Mouse (Mus musculus) erythroblast, embryonic 14.5 days (primary cell): Measurements from ENCODE around the gene Tnp1. TPM values are rescaled to one million over a fixed set of nuclear protein-coding genes. Genes with fewer than 3 reads are reported as not detected.

ENCODE experiments used
- H3K27me3 ChIP-seq: 2 replicates; pipeline ENCODE4 v1.6.1; 2012; ENCODE audit warnings: inconsistent platforms; ENCODE audit not compliant: control insufficient read depth
- H3K36me3 ChIP-seq: 2 replicates; pipeline ENCODE4 v1.6.1; 2012; ENCODE audit warnings: mild to moderate bottlenecking, inconsistent platforms; ENCODE audit not compliant: control insufficient read depth
- H3K4me1 ChIP-seq: 2 replicates; pipeline ENCODE4 v1.6.1; 2012; ENCODE audit warnings: inconsistent platforms; ENCODE audit not compliant: control insufficient read depth
- H3K4me3 ChIP-seq: replicated peaks from 2 replicates; pipeline ENCODE3; 2012; ENCODE audit warnings: moderate library complexity, mild to moderate bottlenecking, inconsistent platforms
- H3K9me3 ChIP-seq: 2 replicates; pipeline ENCODE4 v1.6.1; 2012; ENCODE audit warnings: low read length, inconsistent platforms, mixed read lengths; ENCODE audit not compliant: control insufficient read depth
- GATA1 ChIP-seq: IDR thresholded peaks from 2 replicates; pipeline ENCODE4 v1.6.1; 2012; ENCODE audit warnings: low read length, inconsistent platforms, mixed read lengths
- TAL1 ChIP-seq: IDR thresholded peaks from 3 replicates; pipeline ENCODE4 v1.6.1; 2012; ENCODE audit warnings: low read length, inconsistent platforms, mixed read lengths
- polyA plus RNA-seq: library from polyadenylated mRNA; stranded (reverse); fragments of >175 nt; gene quantifications from 2 replicates; pipeline ENCODE4 v1.2.3, GENCODE M21; 2012

Tnp1 gene
- polyA plus RNA-seq, 1 experiment, result not detected

DNA sequence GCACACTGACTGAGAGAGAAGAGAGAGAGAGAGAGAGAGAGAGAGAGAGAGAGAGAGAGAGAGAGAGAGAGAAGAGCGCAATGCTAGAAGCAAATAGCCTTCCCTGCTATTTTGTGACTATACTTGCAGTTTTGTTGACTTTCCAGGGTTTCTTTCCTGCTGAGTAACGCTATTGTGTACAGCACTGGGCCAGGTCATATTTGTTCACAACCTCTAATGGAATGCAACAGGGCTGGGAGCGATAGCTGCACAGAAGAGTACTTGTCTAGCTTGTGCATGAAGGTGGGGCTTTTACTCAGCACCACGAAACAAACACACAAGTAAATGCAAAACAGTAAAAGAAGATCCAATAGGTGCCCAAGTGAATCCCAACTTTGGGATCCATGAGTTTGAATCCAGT lies 11.7 kb upstream of the Tnp1 start:
- Histone ChIP-seq H3K27me3 (peaks cover 5% of the 10 kb centered on the region), H3K36me3 (no peaks in the 10 kb centered on the region), H3K4me1 (peaks cover 36% of the 10 kb centered on the region), H3K9me3 (no peaks in the 10 kb centered on the region), H3K4me3 (no peak overlapping the region)
- TF ChIP-seq GATA1, result no peak
- TF ChIP-seq TAL1, result no peak

DNA sequence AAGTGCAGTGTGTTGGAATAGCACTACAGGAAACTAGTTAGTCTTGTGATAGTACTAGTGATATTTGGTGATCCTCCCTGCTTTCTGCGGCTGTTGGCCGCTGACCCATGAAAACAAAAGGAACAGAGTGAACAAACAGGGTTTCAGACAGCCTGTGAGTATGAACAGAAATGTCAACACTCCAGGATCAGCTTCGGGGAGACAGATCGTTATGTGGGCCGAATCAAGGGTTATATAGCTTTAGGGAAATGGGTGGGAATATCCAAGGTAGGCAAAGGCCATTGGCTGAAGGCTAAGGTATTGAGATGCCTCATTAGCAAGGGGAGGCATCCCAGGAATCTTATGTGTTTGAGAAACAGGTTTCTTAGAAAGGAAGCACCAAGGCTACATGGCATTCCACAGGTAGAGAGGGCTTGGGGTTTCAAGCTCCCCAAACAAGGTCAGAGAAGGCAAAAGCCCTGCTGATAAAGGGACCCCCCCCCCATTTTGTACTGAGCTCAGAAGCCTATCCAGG lies 11.1 kb upstream of the Tnp1 start:
- peaks cover 5% of the 10 kb centered on the region for H3K27me3 ChIP-seq
- TF ChIP-seq GATA1, result no peak
- no peak for TF ChIP-seq TAL1
- H3K36me3 ChIP-seq, result no peaks in the 10 kb centered on the region
- no peaks in the 10 kb centered on the region for H3K9me3 ChIP-seq
- peaks cover 36% of the 10 kb centered on the region for H3K4me1 ChIP-seq
- no peak overlapping the region for H3K4me3 ChIP-seq

DNA sequence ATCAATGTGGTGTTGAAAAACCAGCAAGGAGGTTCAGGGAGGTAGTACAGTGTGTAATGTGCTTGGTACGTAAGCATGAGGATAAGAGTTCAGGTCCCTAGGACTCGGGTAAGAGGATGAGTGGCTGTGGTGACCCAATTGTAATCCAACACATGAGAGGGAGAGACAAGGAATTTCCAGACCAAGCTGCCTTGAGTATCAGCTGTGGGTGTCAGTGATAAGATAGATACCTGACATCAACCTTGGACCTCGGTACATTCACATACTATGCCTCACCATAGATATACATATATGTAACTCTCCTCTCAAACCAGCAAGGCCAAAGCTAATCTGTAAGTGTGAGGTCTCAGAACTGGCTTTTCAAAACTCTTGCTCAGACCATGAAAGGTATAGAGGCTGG lies 10.4 kb upstream of the Tnp1 start:
- Histone ChIP-seq H3K4me1 (peaks cover 35% of the 10 kb centered on the region), H3K36me3 (no peaks in the 10 kb centered on the region), H3K4me3 (no peak overlapping the region), H3K9me3 (no peaks in the 10 kb centered on the region), H3K27me3 (peaks cover 5% of the 10 kb centered on the region)
- TF ChIP-seq GATA1 (no peak), TAL1 (no peak)

DNA sequence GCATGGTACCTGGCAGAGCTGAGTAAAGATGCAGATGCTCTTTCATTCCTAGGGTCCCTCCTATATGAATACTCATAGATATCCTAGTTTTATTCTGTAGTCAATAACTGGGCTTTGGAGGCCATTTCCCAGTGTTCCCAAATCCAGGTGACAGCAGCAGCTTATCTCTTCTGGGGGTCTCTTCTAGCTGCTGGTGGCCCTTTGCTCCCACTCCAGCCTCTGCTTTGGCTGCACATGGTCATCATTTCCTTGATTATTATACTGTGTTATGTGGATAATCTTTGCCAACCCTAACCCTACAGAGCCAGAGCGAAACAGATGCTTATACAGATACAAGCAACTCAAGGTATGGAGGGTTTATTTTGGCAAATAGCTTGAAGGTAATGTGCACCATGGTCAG lies 8.9 kb downstream of the Tnp1 start:
- TF ChIP-seq GATA1 (peak; percentile 77), TAL1 (no peak)
- Histone ChIP-seq H3K27me3 (no peaks in the 10 kb centered on the region; the same call in 1 of the 2 replicates), H3K4me1 (peaks cover 20% of the 10 kb centered on the region), H3K4me3 (no peak overlapping the region), H3K36me3 (no peaks in the 10 kb centered on the region), H3K9me3 (no peaks in the 10 kb centered on the region)

DNA sequence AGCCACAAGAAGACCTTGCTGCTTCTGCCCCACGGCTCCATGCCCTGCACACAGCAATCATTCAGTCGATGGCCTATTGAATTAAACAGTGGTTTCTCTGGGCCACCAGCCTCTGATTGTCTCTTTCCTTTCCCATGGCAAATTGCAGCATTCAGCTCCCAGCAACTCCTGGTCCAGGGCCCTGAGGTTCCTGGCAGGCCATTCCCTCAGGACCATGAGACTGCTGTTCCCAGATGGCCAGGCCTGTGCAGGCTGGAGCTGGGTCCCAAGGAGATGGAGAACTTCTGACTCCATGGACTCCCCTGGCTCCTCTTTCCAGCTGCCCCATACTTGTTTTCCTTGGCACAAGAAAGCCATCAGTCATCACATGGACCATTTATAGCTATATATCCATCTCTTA lies 10.8 kb downstream of the Tnp1 start:
- Histone ChIP-seq H3K9me3 (no peaks in the 10 kb centered on the region), H3K27me3 (no peaks in the 10 kb centered on the region), H3K4me3 (no peak overlapping the region), H3K4me1 (peaks cover 24% of the 10 kb centered on the region), H3K36me3 (no peaks in the 10 kb centered on the region)
- TF ChIP-seq TAL1 (no peak), GATA1 (no peak)

DNA sequence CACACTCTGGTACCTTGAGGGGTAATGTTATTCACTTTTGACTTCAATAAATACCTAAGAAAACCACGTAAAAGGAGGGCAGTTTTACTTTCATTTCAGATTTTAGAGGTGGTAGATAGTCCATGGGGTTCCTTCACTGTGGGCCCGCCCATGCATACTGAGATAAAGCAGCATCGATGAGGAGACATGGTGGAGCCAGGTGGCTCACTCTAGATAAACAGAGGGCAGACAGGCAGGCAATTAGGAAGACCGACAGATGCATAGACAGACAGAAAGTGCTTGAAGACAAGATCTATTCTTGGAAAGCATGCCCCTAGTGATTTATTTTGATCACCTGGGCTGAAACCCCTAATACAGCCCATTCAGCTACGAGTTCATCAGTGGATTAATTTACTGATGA lies 13.1 kb downstream of the Tnp1 start:
- no peaks in the 10 kb centered on the region for H3K9me3 ChIP-seq
- peak overlapping the region; percentile 40 for H3K4me3 ChIP-seq
- no peaks in the 10 kb centered on the region for H3K36me3 ChIP-seq
- H3K27me3 ChIP-seq, result peaks cover 4% of the 10 kb centered on the region; the same call in 1 of the 2 replicates
- TF ChIP-seq TAL1 (peak; percentile 68), GATA1 (peak; percentile 63)
- H3K4me1 ChIP-seq, result peaks cover 24% of the 10 kb centered on the region

DNA sequence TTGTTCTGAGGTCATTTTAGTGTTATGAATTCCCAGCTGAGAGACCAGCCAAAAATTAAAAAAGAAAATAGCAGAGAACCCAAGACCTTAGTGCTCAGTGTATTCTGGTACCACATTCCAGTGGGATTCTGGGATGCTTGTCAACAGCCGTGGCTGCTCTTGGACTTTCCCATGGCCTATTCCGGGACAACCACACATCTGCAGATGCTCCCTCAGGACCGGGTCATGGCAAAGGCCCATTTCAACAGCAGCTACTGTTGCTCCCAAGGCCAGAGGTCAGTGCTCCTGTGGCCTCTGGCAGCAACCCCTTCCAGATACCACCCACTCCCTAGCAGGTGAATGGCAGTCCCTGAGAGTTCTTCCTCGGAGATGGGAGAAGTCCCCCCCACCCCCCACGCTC lies 13.7 kb downstream of the Tnp1 start:
- Histone ChIP-seq H3K4me3 (no peak overlapping the region), H3K4me1 (peaks cover 24% of the 10 kb centered on the region), H3K36me3 (no peaks in the 10 kb centered on the region), H3K27me3 (peaks cover 4% of the 10 kb centered on the region; the same call in 1 of the 2 replicates), H3K9me3 (no peaks in the 10 kb centered on the region)
- no peak for TF ChIP-seq GATA1
- TF ChIP-seq TAL1, result no peak

DNA sequence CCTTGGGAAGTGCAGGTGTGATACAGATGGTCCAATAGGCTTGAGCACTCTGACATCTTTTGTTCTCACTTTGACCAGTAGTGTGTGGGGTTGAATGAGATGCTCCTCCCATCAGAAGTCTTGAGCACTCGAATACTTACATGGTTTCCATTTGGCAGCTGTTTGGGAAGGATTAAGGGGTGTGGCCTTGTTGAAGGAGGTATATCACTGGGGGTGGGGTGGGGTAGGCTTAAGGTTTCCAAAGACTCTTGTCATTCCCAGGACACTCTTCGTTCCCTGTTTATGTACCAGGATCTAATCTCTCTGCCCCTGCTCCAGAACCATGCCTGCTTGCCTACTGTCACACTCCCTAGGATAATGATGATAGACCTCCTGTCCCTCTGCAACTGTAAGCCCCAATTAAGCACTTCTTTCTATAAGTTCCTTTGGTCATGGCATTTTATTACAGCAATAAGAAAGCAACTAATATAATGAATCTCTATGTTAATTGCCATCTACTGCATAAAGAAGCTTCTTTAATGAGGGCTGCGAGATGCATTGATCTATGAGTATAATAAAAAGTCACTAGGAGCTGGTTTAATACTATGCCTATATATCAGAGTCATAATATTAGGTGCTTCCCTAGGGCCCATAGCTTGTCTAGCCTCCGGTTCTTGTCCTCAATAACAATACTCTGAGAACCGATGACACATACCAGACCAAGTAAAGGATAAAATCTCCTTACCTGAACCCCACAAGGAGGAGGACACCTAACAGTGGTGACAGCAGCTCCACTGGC lies 20.8 kb downstream of the Tnp1 start:
- peaks cover 2% of the 10 kb centered on the region; the same call in 1 of the 2 replicates for H3K9me3 ChIP-seq
- H3K27me3 ChIP-seq, result peaks cover 10% of the 10 kb centered on the region
- TF ChIP-seq TAL1 (no peak), GATA1 (no peak)

DNA sequence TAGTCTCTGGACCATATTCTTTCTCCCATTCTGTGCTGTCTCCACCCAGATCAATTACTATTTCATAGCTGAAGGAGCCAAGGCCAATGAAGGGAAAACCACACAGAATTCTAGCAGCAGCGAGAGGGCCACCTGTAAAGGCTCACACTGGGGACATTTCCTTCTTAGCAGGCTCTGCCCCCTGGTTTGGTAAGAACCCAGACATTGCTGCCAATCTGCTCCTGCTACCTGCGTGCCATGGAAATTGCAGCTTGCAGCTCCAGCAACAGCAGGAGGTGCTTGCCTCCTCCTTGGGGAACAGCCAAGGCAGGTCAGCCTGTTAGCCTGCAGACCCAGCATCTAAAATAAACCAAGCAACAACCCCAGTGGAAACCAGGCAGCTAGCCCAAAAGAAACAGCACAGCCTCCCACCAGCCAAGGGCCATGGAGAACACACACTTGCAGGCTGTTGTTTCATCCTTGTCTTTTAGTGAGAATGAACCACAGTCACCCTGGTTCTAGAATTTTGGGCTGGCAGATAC lies 22.7 kb downstream of the Tnp1 start:
- TF ChIP-seq GATA1 (no peak), TAL1 (no peak)
- Histone ChIP-seq H3K4me1 (no peaks in the 10 kb centered on the region; the same call in 1 of the 2 replicates), H3K36me3 (no peaks in the 10 kb centered on the region), H3K9me3 (peaks cover 2% of the 10 kb centered on the region; the same call in 1 of the 2 replicates), H3K4me3 (no peak overlapping the region), H3K27me3 (peaks cover 7% of the 10 kb centered on the region)

More for the DNA sequence above, 20.8 kb downstream of the Tnp1 start:
- Histone ChIP-seq H3K36me3 (no peaks in the 10 kb centered on the region), H3K4me3 (no peak overlapping the region), H3K4me1 (no peaks in the 10 kb centered on the region; the same call in none of the 2 replicates)
